In genomic region chr5:134433137-134433536, GRCm38 (mm10) we compare ENCODE assay signal across 13 mouse cellular contexts. TPM values are rescaled to one million over a fixed set of nuclear protein-coding genes. Genes with fewer than 3 reads are reported as not detected.
DNase-seq lines count a peak whose midpoint lies in the region; ATAC-seq and TF ChIP-seq lines count a peak whose summit lies in the region.
"Had no signal": no experiment of that assay in that cellular context is flagged by ENCODE, and none has a peak within 500 bp of the region (broad histone marks: within the 10 kb centered on the region; RNA-seq: fewer than 3 reads in every experiment).

No protein-coding gene starts in this region.

- H3K27me3 ChIP-seq in heart, embryonic 14.5 days (ENCODE audit: control insufficient read depth, insufficient read depth, low read length) = no peaks in the 10 kb centered on the region
- H3K27me3 ChIP-seq in limb, embryonic 14.5 days (ENCODE audit: control insufficient read depth, insufficient read depth, low read length) = no peaks in the 10 kb centered on the region
- H3K27me3 ChIP-seq in forebrain, embryonic 14.5 days (replicated peaks; ENCODE audit: control insufficient read depth, insufficient read depth, low read length) = no peaks in the 10 kb centered on the region
- H3K27me3 ChIP-seq: midbrain, embryonic 13.5 days; neural tube, embryonic 12.5 days had no signal

- peak; percentile 19 for DNase-seq in CD4-positive, CD25-positive, alpha-beta regulatory T cell, adult 2 months (ENCODE audit: low read depth, low spot score)
- no peak for DNase-seq in heart, postnatal 14 days
- peak; percentile 65 for DNase-seq in NIH3T3 (ENCODE audit: low read depth)
- no peak for DNase-seq in limb, embryonic 14.5 days (ENCODE audit: low spot score)
- DNase-seq in forebrain, embryonic 14.5 days (ENCODE audit: low spot score) = no peak
- DNase-seq in right cerebral cortex, postnatal 14 days = no peak
- DNase-seq: cerebellum, adult 9-10 months; kidney, postnatal 25 days had no signal

- no peak for TF ChIP-seq POLR2A in limb, embryonic 14.5 days (IDR thresholded peaks at IDR 0.05; ENCODE audit: borderline replicate concordance, extremely low read depth, insufficient read depth, insufficient read length)

- H3K36me3 ChIP-seq in heart, embryonic 14.5 days (ENCODE audit: control insufficient read depth, insufficient read depth, low read length) = peaks cover 6% of the 10 kb centered on the region; the same call in 1 of the 2 replicates
- peaks cover 15% of the 10 kb centered on the region for H3K36me3 ChIP-seq in limb, embryonic 14.5 days (ENCODE audit: control insufficient read depth, insufficient read depth, low read length)
- H3K36me3 ChIP-seq in forebrain, embryonic 14.5 days (ENCODE audit: control insufficient read depth, insufficient read depth, low read length) = no peaks in the 10 kb centered on the region

- no peak for ATAC-seq in CD4-positive, CD25-positive, alpha-beta regulatory T cell, adult 4 months
- ATAC-seq in heart, embryonic 14.5 days (ENCODE audit: insufficient number of reproducible peaks, insufficient read depth, low FRiP score, low read depth) = no peak
- no peak for ATAC-seq in limb, embryonic 14.5 days (ENCODE audit: low FRiP score, low read depth)
- no peak for ATAC-seq in forebrain, embryonic 14.5 days
- ATAC-seq: midbrain, embryonic 13.5 days had no signal

- intact Hi-C loops in heart, postnatal 14 days (cut with DNase I) = no loop called here

- no peak overlapping the region for H3K9ac ChIP-seq in heart, embryonic 14.5 days (ENCODE audit: low read length)
- H3K9ac ChIP-seq in limb, embryonic 14.5 days (ENCODE audit: low read depth, low read length, severe bottlenecking) = no peak overlapping the region
- no peak overlapping the region for H3K9ac ChIP-seq in forebrain, embryonic 14.5 days (ENCODE audit: low read length)
- H3K9ac ChIP-seq: liver, embryonic 14.5 days; midbrain, embryonic 13.5 days; neural tube, embryonic 12.5 days had no signal

- H3K9me3 ChIP-seq in heart, embryonic 14.5 days (ENCODE audit: control insufficient read depth, low read length) = no peaks in the 10 kb centered on the region
- no peaks in the 10 kb centered on the region for H3K9me3 ChIP-seq in limb, embryonic 14.5 days (ENCODE audit: control insufficient read depth, low read length)
- H3K9me3 ChIP-seq in forebrain, embryonic 14.5 days (replicated peaks; ENCODE audit: control insufficient read depth, low read length) = no peaks in the 10 kb centered on the region
- H3K9me3 ChIP-seq: midbrain, embryonic 13.5 days; neural tube, embryonic 12.5 days had no signal

- H3K4me3 ChIP-seq in heart, embryonic 14.5 days (ENCODE audit: control insufficient read depth in 1 of 2, insufficient read depth in 1 of 2, low read depth in 1 of 2, low read length in 2 of 2) = no peak overlapping the region
- H3K4me3 ChIP-seq in limb, embryonic 14.5 days (replicated peaks; ENCODE audit: low read length) = no peak overlapping the region
- no peak overlapping the region for H3K4me3 ChIP-seq in forebrain, embryonic 14.5 days (ENCODE audit: low read depth, low read length)
- H3K4me3 ChIP-seq: midbrain, embryonic 13.5 days; neural tube, embryonic 12.5 days had no signal

- WGBS in heart, embryonic 14.5 days = 36% methylated on average over 10 of the region's 10 CpGs
- 54% methylated on average over 10 of the region's 10 CpGs for WGBS in limb, embryonic 14.5 days
- 92% methylated on average over 10 of the region's 10 CpGs for WGBS in forebrain, embryonic 14.5 days

- H3K4me2 ChIP-seq in heart, embryonic 14.5 days (ENCODE audit: low read length) = no peak overlapping the region
- H3K4me2 ChIP-seq in limb, embryonic 14.5 days (replicated peaks; ENCODE audit: low read depth, low read length, severe bottlenecking) = no peak overlapping the region
- no peak overlapping the region for H3K4me2 ChIP-seq in forebrain, embryonic 14.5 days (ENCODE audit: low read length)
- H3K4me2 ChIP-seq: midbrain, embryonic 13.5 days; neural tube, embryonic 12.5 days had no signal

- H3K4me1 ChIP-seq in heart, embryonic 14.5 days (ENCODE audit: control insufficient read depth in 2 of 2, insufficient read depth in 2 of 2, low read length in 2 of 2) = peaks cover 46 to 52% of the 10 kb centered on the region in 2 experiments
- peaks cover 27% of the 10 kb centered on the region for H3K4me1 ChIP-seq in limb, embryonic 14.5 days (ENCODE audit: control insufficient read depth, insufficient read depth, low read length)
- H3K4me1 ChIP-seq in forebrain, embryonic 14.5 days (ENCODE audit: control insufficient read depth, insufficient read depth, low read length) = no peaks in the 10 kb centered on the region

- H3K27ac ChIP-seq in heart, embryonic 14.5 days (replicated peaks in 1 of 2; ENCODE audit: control insufficient read depth in 1 of 2, insufficient read depth in 1 of 2, low read depth in 2 of 2, low read length in 2 of 2) = peak overlapping the region; percentile 40 to 44; a peak in 3 of 4 replicates
- H3K27ac ChIP-seq in limb, embryonic 14.5 days (replicated peaks; ENCODE audit: low read depth, low read length) = 0 out of 2 replicates have a peak overlapping the region, but pooled peaks have one; percentile 3
- H3K27ac ChIP-seq in forebrain, embryonic 14.5 days (ENCODE audit: low read depth, low read length) = no peak overlapping the region
- H3K27ac ChIP-seq: liver, embryonic 14.5 days; midbrain, embryonic 13.5 days; neural tube, embryonic 12.5 days had no signal

RNA-seq across cellular contexts. Expression of gene Gtf2ird1, which starts 23.4 kb away (rescaled TPM):
- polyA plus RNA-seq in CD4-positive, CD25-positive, alpha-beta regulatory T cell, adult 4 months (2017; shearing (Covaris generic)) = 1 to 10 TPM; 6.0 to 8.0 TPM
- polyA plus RNA-seq in heart, embryonic 14.5 days (2014; fragmentation: Nextera tagmentation; extraction: Ambion mirVana) = 53.9 and 55.0 TPM in 2 replicates
- 10 to 100 TPM; 28.6 to 30.9 TPM for total RNA-seq in heart, postnatal 14 days (2021)
- 99.0 and 113 TPM in 2 replicates for polyA plus RNA-seq in limb, embryonic 14.5 days (2012; rRNA removed)
- polyA plus RNA-seq in limb, embryonic 14.5 days (2014; fragmentation: Nextera tagmentation; extraction: Ambion mirVana) = 100 and 103 TPM in 2 replicates
- 50.9 and 60.7 TPM in 2 replicates for polyA plus RNA-seq in forebrain, embryonic 14.5 days (2014; fragmentation: Nextera tagmentation; extraction: Ambion mirVana)

Comparison
In these comparisons a context has a peak if more than half of its experiments do, and no peak if none do; other contexts are left out.
1. DNase-seq: peak in CD4-positive, CD25-positive, alpha-beta regulatory T cell, adult 2 months (single experiment) and NIH3T3 (single experiment); none in heart, postnatal 14 days (0 of 2), limb, embryonic 14.5 days (single experiment), forebrain, embryonic 14.5 days (single experiment) and right cerebral cortex, postnatal 14 days (single experiment).